Mouse (Mus musculus): ENCODE results near the gene Rbmy. TPM values are rescaled to one million over a fixed set of nuclear protein-coding genes. Genes with fewer than 3 reads are reported as not detected.

Rbmy gene
- not detected for total RNA-seq (2023)

GRCm38 (mm10) chrY:2830380-2830779 is at the start of gene Rbmy, which contains the start of gene Gm10256:
TSS of gene Rbmy (plus strand) at chrY:2830680.
TSS of gene Gm10256 (plus strand) at chrY:2830699.

GRCm38 (mm10) chrY:2796105-2796504 is 34.4 kb upstream of the Rbmy start, which contains the start of gene Gm4064:
TSS of gene Gm4064 (minus strand) at chrY:2796205.

Other genes with a start within 250 kb of the Rbmy start
- gene H2al2c, start 231.6 kb upstream of the Rbmy start, total RNA-seq (2023): not detected
- gene Sry, start 167.0 kb upstream of the Rbmy start, total RNA-seq (2023): not detected
- not detected for gene H2al2b, start 110.0 kb upstream of the Rbmy start, total RNA-seq (2023)
- not detected for gene Gm4064, start 34.5 kb upstream of the Rbmy start, total RNA-seq (2023)
- not detected for gene Gm10256, start within 50 bp of the Rbmy start, total RNA-seq (2023)
- not detected for gene Gm10352, start 70.3 kb downstream of the Rbmy start, total RNA-seq (2023)
- not detected for gene Gm29289, start 101.9 kb downstream of the Rbmy start, total RNA-seq (2023)

Data from neutrophil, adult 59 days (primary cell).